Mouse (Mus musculus) cerebellum, adult 18-20 months (tissue): ENCODE data around the gene 1700056E22Rik.

Experiments
- DNase-seq, 2 experiments: peaks; one replicate each; pipeline ENCODE4 v3.0.0; 2021

Gene 1700056E22Rik

DNA sequence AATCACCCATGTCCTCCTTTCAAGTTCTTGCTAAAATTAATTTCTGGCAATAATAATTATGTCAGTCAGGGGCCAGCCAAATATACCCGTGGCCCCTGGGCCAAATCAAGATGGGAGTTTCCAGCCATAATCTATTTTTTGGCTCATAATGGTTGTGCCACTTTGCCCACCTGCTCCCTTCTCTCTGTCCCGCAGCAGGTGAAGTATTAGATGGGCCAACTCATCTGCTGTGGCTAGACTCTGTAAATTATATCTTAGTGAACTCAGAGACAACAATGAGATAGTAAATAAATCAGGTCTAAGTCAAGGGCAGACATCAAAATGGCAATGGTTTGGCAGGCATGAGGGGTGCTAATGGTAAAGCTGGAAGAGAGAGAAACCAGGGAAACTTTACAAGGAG, 16.5 kb downstream of the 1700056E22Rik start:
- DNase-seq = no peak

DNA sequence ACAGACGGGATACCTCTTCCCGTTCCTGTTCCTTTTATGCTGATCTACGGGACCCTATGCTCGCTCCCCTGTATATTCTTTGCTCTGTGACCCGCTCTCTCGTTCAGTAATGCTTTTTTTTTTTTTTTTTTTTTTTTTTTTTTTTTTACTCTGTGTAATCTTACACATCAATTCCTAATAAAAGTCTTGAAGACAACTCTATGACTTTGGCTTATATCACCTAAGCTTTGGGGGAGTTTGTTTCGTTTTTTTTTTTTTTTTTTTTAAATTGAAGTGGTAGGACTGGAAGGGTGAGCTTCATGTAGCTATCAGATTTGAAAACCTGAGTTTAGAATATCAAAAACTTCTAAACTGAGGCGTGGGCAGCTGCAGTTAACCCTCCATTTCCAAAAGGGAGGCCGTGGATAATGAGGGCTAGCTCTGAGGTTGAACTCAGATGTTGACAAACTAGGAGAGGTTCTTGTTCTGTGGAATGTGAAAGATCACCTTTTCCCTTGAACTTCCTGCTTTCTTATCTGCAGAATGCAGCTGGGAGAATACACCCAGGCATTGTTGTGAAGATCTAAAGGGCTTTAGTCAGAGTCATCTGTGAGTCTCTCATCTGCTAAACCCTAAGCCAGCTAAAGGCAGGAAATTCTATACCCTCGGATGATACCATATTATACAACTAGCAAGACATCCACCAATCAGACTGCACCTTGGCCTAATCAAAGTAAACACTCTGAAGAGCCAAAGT, 17.9 kb downstream of the 1700056E22Rik start:
- no peak for DNase-seq

DNA sequence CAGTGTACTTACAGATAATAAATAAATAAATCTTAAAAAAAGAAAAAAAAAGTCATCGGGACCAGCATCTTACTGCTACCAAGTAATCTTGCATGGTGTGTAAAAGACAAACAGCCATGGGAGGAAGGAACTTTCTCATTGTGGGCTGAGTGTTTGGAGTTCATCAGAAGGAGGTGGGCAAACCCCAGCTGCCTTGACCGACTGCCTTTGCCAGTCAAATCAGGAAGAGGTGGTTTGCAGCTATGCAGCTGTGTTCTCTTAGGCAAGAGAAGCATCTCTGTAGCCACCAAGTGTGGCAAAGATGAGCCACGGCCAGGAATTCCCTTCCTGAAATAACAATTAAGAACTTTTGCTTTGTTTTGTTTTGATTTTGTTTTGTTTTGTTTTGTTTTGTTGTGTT, 20.0 kb downstream of the 1700056E22Rik start:
- no peak for DNase-seq

DNA sequence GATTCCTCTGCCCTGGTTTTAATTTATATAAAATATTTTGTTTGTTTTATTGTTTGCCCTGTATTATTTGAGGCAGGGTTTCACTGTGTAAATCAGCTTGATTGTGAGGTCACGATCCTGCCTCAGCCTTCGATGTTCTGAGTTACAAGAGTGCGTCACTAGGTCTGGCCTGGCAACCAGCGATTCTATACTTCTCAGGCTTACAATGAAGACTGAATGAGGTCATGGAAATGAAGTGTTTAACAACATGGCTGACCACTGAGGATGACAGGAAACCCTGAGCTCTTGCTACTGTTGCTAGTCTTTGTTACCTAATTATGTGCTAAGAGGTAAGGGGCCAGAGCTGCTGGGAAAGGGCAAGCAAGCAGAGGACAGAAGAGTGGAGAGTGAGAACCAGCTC, 21.0 kb downstream of the 1700056E22Rik start, which contains the start of gene Dusp10:
Gene Dusp10 (plus strand): TSS at position 197 of the 400 bp plus-strand sequence.
- no peak for DNase-seq

DNA sequence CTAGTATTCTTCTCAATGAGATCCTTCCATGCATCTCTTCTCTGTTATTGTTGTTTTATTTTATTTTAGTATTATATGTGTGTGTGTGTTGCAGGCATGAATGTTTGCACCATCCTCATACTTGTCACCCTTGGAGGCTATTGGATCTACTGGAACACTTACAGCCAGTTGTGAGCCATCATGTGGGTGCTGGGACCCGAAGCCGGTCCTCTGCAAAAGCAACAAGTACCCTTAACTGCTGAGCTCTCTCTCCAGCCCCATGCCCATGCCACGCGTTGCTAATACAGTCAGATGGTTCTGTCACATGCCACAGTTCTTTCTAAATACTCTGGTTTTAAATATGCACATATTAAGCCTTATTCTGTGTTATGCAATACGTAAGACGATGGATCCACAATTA, 22.8 kb downstream of the 1700056E22Rik start:
- no peak for DNase-seq

DNA sequence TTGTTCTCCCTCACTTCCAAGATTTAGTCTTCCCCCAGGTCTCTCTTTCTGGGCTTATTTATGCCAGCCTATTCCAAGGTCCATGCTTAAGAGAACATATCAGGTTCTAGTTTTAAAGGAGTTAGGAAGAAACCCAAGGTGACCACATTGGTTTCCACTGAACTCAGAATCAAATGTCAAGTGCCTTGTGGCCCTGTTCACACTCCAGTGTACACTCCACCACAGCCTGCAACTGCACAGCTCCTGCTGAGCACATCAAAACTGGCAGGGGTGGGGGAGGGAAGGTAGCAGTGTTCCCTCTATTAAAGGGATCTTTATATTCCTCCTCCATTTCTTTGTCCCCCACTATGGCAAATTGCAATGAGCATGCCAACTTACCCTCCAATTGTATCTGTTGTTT, 28.0 kb downstream of the 1700056E22Rik start:
- DNase-seq = no peak

DNA sequence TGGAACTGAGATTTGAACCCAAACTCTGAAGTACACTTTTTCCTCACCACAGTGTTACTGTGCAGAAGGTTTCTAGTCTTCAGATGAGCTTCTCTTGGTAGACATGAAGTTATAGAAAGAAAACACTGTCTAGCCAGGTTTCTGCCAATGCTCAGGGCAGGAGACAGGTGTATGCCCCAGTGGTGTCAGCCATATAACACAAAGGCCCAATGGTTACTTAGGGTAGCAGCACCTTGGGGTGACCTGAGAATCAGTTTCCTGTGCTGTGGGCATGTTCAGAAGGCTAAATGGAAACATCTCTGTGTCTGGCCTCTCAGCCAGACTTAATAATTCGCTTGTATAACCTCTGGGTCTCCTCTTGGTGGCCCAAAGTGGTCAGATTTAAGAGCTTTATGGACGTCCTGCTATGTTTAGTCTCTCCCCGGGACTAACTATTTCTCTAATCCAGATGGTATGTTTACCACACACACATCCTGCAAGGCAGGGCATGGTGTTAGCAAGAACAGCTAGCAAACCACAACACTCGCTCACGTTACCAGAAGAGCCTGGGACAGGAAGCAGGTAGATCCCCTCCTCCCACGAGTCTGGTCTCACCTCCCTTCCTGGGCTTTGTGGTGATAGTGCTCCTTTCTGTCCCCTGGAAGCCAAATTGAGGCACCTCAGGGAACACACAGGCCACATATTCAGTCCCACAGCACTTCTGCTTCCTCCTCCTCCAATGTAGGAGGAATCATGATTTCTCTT, 28.6 kb downstream of the 1700056E22Rik start:
- no peak for DNase-seq

DNA sequence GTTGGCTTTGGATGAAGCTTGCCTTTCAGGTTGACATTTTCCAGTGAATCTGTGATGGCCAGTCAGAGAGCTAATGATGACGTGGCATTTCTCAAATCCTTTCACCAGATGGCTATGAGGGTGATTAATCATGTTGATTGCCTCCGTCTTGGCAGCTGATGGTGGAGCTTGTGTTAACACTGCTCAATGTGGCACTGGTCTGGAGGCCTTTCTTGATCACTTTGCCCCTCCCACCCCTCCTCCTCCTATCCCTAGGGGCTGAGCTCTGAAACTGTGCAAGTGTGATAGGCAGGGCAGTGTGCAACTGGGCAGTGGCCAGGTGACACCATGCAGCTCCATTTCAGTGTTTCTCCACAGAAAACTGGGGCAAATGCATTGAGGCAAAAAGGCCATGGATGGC, 29.8 kb downstream of the 1700056E22Rik start:
- DNase-seq = no peak

DNA sequence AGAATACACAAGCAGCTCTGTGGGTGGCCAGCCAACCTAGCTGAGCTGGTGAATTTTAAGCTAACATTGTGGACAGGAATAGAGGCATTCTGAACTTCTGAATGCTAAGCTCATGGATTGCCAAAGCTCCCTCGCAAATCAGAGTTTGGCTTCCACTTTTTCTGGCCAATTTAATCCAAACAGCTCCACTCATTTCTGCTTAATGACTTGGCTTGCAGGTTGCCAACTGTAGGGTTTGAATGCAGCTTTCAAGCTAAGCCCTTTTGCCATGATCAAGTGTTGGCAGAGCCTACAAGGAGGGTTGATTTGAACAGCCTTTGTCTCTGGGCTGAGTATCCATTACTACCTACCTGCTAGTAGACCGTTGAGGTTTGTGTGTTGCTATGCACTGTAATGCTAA, 31.6 kb downstream of the 1700056E22Rik start:
- no peak for DNase-seq

DNA sequence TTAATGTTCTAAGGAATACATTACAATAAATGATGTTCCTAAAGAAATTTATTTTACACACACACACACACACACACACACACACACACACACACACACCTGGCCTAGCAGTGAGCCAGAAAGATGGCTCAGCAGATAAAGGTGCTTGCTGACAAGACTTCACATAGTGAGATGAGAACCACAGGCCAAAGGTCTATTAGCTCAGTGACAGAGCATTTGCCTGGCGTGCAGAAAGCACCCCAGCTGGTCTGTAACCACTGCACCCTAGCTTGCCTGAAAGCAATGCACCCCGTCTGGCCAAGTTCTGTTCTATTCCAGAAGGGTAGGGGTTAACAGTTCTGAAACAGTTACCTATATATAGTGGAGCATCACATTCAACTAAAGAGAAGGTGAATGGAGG, 36.9 kb downstream of the 1700056E22Rik start:
- no peak for DNase-seq

DNA sequence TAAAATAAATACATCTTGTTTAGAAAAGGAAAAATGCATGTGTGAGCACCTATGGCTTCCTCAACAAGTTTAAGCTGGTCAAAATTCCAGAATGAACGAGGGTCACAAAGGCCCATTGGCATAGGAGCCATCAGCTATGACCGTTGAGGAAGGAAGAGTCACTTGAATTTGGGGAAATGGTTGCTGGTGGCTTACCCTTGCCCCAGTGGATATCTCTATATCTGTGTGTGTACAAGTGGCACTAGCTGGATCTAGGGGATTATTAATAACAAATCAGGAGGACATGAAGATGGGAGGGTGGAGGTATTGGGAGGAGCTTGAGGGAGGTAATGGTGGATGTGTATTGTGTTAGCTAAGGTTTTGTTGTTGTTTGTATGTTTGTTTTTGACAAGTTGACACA, 42.2 kb downstream of the 1700056E22Rik start:
- no peak for DNase-seq

DNA sequence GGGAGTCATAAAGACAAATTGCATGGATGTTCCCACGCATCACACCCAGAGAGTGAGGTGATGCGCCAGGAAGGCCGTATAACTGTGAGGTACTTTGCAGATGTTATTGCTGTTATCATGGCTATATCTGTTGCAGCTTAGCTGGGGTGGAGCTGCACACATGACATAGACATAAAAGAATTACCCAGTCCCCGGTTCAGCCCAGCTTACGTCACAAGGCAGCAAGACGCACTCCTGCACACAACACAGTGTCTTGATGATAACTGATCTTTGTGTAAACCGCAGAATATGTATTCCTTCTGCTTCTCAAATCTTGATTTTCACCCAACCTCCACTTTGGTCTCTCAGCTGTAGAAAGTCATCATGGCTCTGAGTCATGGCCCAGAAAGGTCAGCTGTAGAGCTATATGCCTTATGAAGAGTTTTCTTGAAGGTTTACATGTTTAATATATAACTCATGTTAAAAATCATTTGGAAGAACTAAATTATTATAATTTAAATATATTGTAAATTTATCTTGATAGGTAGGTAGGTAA, 46.3 kb downstream of the 1700056E22Rik start:
- DNase-seq = no peak
